Mouse (Mus musculus): ENCODE measurements at regions not wholly inside any gene's neighbourhood (a gene's known extent, or its start where the extent isn't known, plus 50 kb on each side); places are given as distances from the start of the nearest gene placed in this dataset.
A peak's percentile ranks its signal among the peaks of the same experiment; 100 is the strongest.

DNA sequence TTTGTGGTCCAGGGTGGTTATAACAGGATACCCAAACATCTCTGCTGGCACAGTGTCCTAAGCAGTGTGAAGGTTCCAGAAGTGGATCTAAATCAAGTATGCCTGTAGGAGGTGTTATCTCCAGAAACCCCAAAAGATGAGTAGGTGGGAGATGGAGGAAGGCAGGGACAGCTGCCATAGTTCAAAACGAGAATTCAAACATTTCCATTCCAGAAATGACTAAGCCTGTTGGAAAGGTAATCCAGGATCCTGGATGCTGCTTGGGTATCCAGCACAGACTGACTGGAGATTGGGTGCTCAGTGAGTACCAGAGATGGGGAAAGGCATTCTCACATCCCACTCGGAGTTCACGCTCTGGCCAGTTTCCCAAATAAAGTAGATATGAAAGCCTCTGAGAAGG, 607.9 kb upstream of the Kdm8 start:
- intact Hi-C loops (cut with DNase I) = no loop called here
- no peak for DNase-seq

DNA sequence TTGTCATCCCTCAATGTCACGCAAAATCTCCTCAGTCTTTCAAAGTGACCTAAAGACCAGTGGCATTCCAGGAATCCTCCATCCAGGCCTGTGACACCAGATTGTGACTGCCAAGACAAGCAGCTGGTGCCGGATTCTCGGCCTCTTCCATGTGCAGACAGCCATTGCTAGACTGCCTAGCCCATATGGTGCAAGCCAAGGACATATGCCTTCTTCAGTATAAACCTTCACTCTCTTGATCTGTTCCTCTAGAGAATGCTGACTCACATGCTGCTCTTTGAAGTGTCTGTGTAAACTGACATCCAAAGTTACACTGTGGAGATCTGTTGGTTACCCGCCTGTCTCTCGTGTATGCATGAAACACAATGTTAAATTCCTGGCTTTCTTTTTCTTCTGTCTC, 589.4 kb upstream of the Kdm8 start:
- DNase-seq = peak in 1 of 2 experiments; percentile 4
- intact Hi-C loops (cut with DNase I) = no loop called here

DNA sequence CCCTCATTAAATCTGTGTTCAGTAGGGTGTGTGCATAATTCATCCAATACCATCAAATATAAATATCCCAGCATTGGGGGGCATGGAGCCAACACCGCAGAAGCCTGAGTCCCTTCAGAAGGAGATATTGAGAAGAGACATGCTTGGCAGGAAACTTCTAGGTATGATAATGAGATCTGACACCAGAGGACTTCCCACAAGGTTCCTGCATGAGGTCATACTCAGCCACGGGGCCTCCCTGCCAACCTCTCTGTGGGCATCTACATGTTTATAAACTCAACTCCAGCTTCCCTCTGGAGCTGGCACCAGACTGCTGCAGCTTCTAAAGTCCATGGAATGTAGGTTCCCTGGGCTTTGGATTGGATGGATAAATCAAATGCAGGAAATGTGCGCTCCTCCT, 587.4 kb upstream of the Kdm8 start:
- intact Hi-C loops (cut with DNase I) = no loop called here
- DNase-seq = no peak

DNA sequence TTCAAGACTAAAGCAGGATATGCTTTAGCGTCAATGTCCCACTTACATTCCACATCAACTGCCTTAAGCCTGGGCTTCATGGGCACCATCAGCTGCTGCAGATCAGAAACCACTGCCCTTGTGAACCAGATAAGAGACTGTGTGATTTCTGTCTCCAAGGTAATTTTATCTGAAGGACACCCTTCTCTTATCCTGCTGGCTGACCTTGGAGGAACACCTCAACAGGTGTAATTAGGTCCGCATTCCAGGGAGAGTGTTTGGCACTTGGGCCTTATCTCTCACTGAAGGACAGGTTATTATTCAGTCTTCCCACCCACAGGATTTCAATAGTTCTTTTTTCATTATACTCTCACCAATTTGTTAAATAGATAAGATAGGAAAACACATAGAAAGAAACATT, 583.1 kb upstream of the Kdm8 start:
- intact Hi-C loops (cut with DNase I) = no loop called here
- DNase-seq = no peak

- intact Hi-C loops (cut with DNase I) = no loop called here
- DNase-seq = peak; percentile 22 to 52
Observed at GRCm38 (mm10) chr7:124868133-124868603, 576.3 kb upstream of the Kdm8 start.

DNA sequence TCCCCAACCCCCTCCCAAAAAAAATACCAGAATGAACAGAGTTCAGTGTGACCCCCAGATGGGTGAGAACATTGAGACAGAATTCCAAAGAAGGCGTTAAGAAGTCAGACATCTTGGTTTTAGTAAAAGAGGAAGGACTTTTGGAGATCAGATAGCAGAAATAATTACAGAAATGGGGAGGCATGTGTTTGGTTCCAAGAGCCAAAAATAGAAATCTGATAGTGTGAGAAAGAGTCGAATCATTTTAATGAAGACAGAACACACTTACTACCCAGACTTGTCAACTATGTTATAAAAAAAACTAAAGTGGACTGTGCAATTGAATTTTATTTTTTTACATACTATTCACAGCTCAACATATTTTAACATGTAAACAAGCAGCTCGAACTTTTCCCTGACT, 575.9 kb upstream of the Kdm8 start:
- intact Hi-C loops (cut with DNase I) = no loop called here
- DNase-seq = no peak

- DNase-seq = no peak
- intact Hi-C loops (cut with DNase I) = no loop called here
Observed at GRCm38 (mm10) chr7:124880771-124881170, 563.7 kb upstream of the Kdm8 start.

GRCm38 (mm10) chr7:124907233-124907632, 537.2 kb upstream of the Kdm8 start:
- intact Hi-C loops (cut with DNase I) = no loop called here
- DNase-seq = no peak

- DNase-seq = no peak
- intact Hi-C loops (cut with DNase I) = no loop called here
Observed at GRCm38 (mm10) chr7:124907662-124908296, 536.7 kb upstream of the Kdm8 start.

- no peak for DNase-seq
- intact Hi-C loops (cut with DNase I) = no loop called here
Observed at GRCm38 (mm10) chr7:124914061-124914460, 530.4 kb upstream of the Kdm8 start.

- intact Hi-C loops (cut with DNase I) = no loop called here
- DNase-seq = no peak
Observed at GRCm38 (mm10) chr7:124914479-124914878, 530.0 kb upstream of the Kdm8 start.

DNA sequence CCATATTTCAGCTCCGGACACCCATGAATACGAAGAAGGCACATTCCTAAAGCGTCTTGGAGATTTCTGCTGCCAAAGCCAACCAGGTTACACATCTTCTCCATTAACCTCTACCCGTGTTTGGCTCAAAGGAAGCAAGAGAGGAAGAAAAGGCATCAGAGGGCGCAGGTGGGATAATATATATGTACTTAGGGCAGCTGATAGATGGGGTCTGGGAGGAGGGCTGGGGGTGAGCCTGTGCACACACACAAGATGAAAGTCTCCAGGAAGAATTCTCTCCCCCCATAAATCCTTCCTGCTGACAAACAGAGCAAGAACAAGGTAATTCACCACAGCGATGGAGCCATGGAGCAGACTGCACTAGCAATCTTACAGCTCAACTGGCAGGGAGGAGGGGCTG, 529.5 kb upstream of the Kdm8 start:
- intact Hi-C loops (cut with DNase I) = no loop called here
- no peak for DNase-seq

- DNase-seq = no peak
Observed at GRCm38 (mm10) chr7:124915637-124916036, 528.8 kb upstream of the Kdm8 start.

DNA sequence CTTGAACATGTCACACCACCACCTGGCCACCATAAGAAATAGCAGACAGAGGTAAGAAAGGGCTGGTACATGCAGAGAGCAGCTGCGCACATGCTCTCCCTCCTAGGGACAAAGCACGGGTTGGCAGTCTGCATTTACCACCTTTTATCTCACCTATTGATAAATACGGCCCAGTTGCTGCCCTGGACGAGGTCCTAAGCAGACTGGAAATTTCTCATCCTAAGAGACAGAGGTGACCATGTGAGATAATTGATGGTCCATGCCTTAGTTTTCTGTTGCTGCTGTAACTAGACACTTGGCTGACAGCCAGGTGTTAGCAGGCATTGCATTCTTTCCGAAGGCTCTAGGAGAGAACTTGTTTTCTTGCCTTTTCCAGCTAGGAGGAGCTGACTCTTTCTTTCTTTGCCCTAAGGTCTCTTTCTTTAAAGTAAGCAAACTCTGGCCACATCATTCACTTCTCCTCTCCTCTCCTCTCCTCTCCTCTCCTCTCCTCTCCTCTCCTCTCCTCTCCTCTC, 526.8 kb upstream of the Kdm8 start:
- DNase-seq = peak; percentile 6 to 14
- intact Hi-C loops (cut with DNase I) = no loop called here

More at GRCm38 (mm10) chr7:124915637-124916036, 528.8 kb upstream of the Kdm8 start:
- intact Hi-C loops (cut with DNase I) = no loop called here

DNA sequence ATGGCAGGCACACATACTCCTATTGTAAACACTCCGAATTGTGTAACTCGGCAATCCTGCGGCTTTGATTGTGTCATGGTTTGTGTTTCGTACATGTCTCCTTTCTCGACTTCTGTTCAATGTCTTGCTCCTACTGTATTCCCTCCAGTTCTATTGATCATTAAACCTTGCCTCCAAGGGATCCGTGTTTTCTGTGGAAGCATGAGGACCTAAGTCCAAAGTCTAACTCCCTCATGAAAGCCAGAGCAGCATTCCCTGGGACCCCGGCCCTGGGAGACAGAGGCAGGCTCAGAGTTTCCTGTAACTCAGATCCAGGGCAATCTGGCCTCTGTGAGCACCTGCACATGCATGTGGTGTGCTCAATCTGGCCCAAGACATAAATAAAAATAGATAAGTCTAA, 521.7 kb upstream of the Kdm8 start:
- intact Hi-C loops (cut with DNase I) = no loop called here
- DNase-seq = no peak

- no peak for DNase-seq
- intact Hi-C loops (cut with DNase I) = no loop called here
Observed at GRCm38 (mm10) chr7:124933573-124933972, 510.9 kb upstream of the Kdm8 start.

DNA sequence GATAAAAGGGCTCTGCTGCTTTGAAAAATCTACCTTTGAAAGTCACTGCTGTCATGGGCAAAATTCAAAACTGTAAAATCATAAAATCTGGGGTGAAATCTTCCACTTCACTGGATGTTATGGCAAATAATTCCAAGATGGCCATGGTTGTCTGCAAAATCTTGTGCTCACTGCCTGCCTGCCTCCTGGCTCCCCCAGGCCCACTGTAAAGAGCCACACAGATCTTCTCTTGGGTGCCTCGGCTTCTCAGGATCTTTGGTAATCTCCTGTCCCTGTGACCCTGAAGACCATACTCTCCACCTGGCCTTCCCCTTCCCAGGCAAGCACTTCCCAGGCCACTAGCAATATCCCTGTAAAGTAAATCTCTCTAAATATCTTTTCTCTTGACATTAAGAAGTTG, 505.1 kb upstream of the Kdm8 start:
- intact Hi-C loops (cut with DNase I) = no loop called here

GRCm38 (mm10) chr7:124941527-124941926, 502.9 kb upstream of the Kdm8 start:
- DNase-seq = no peak
- intact Hi-C loops (cut with DNase I) = no loop called here

More for the DNA sequence above, 505.1 kb upstream of the Kdm8 start:
- DNase-seq = no peak

DNA sequence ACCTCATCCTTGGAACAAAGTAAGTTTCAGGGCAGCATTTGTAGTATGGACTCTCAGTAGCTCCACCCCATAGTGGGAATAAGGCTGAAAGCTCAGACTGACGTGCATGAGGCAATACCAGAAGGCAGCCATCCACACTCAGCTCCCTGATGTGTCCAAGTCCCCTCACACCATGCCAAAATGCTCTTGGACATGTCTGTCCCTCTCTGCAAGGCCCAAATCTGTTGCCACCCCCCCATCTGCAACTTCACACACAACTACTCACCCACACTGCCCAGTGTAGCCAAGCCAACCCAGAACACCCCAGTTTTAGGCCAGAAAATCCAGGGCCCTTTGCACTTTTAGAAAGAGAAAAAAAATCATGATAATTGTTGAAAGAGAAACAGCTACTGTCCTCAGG, 498.1 kb upstream of the Kdm8 start:
- peak in 1 of 2 experiments; percentile 6 for DNase-seq
- intact Hi-C loops (cut with DNase I) = no loop called here

- intact Hi-C loops (cut with DNase I) = no loop called here
- no peak for DNase-seq
Observed at GRCm38 (mm10) chr7:124957329-124957728, 487.1 kb upstream of the Kdm8 start.

DNA sequence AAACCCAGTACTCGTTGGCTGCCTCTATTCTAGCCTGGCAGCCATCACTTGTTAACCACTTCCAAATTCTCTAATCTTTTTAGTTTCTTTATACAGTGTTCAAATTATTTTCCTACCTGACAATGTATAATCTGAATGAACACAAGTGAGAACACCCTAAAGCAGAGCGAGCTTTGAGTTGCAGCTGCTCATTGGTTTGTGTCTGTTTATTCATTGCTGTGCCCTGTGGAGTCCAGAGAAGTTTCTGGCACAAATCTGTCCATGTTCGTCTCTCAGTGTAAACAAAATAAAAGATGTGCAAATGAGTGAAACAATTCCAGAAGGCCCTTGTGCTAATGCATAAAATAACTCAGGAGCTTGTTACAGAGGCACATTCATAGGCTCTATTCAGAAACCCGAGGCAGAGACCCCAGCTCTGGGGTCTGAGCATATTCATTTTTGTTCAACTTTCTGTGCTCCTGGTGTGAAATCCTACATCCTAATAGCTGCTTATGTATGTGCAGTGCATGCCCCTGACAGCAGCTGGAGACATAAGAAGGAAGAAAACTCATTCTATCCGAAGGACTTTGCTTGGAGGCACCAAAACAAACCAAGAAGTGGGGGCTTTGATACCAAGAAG, 469.5 kb upstream of the Kdm8 start:
- intact Hi-C loops (cut with DNase I) = no loop called here
- DNase-seq = no peak

DNA sequence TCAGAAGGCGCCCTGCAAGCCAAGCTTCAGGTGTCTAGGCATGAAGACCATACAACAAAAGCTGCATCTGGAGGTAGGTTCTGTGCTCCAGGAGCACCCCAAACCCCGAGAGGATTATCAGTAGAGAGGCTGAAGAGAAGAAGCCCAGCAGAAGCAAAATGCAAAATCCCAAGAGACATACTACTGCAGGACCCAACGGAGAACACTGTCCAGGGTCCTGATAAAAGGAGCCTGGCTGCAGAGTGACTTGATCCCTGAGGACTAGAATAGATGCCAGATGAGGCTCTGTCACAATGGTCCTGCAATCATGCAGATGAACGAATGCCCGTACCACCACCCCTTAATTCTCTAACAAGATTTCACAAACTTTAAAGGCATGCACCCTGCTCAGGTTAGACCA, 455.0 kb upstream of the Kdm8 start:
- DNase-seq = peak; percentile 3 to 17
- intact Hi-C loops (cut with DNase I) = no loop called here
